13 mouse cellular contexts compared by ENCODE assay signal in genomic region chr3:53379519-53380181, GRCm38 (mm10).
DNase-seq lines count a peak whose midpoint lies in the region.
"Had no signal": no experiment of that assay in that cellular context is flagged by ENCODE, and none has a peak within 500 bp of the region (broad histone marks: within the 10 kb centered on the region; RNA-seq: fewer than 3 reads in every experiment).

No protein-coding gene starts in this region.

- intact Hi-C loops in heart, postnatal 10 days (cut with DNase I), result no loop called here
- intact Hi-C loops in left cerebral cortex, postnatal 25 days (cut with DNase I), result loop anchor here (2.0 to 5.0 kb wide), 4 partner anchors 41 to 337 kb away; partner anchors contain the start of gene Lhfp

- DNase-seq in heart, adult 11 months, result peak; percentile 42
- no peak for DNase-seq in heart, postnatal 10 days
- peak; percentile 81 for DNase-seq in 3T3-L1 (ENCODE audit: low read depth, low spot score)
- peak; percentile 22 to 73 for DNase-seq in frontal cortex, adult 2 months (ENCODE audit: extremely low spot score in 1 of 2, low spot score in 1 of 2)
- DNase-seq in left cerebral cortex, postnatal 25 days (ENCODE audit: low spot score in 2 of 2), result peak; percentile 8 to 78
- DNase-seq in adrenal gland, adult 18-20 months (ENCODE audit: low spot score in 2 of 2), result no peak
- DNase-seq in cerebellum, postnatal 10 days, result no peak
- DNase-seq: adrenal gland, adult 8-10 months; cerebellum, adult 8-10 months; kidney, postnatal 10 days; liver, embryonic 13.5 days; spleen, adult 18-20 months; thymus, postnatal 36 days had no signal

Comparison
In these comparisons a context has a peak if more than half of its experiments do, and no peak if none do; other contexts are left out.
1. DNase-seq: peak in heart, adult 11 months (single experiment), 3T3-L1 (single experiment), frontal cortex, adult 2 months (2 of 2) and left cerebral cortex, postnatal 25 days (2 of 2); none in heart, postnatal 10 days (0 of 2), adrenal gland, adult 18-20 months (0 of 2) and cerebellum, postnatal 10 days (0 of 2).